Mouse (Mus musculus) retina, embryonic 14.5 days (tissue): Measurements from ENCODE around the gene Cd3e.
"Not testable (repeated sequence)": the region's sequence is repeated elsewhere in the genome, so short reads cannot be mapped to it uniquely, and the experiment has no call there.

Experiments used
- DNase-seq: peaks from one replicate; pipeline ENCODE4 v3.0.0-alpha.2; 2015; ENCODE audit warnings: low spot score

Gene Cd3e

DNA sequence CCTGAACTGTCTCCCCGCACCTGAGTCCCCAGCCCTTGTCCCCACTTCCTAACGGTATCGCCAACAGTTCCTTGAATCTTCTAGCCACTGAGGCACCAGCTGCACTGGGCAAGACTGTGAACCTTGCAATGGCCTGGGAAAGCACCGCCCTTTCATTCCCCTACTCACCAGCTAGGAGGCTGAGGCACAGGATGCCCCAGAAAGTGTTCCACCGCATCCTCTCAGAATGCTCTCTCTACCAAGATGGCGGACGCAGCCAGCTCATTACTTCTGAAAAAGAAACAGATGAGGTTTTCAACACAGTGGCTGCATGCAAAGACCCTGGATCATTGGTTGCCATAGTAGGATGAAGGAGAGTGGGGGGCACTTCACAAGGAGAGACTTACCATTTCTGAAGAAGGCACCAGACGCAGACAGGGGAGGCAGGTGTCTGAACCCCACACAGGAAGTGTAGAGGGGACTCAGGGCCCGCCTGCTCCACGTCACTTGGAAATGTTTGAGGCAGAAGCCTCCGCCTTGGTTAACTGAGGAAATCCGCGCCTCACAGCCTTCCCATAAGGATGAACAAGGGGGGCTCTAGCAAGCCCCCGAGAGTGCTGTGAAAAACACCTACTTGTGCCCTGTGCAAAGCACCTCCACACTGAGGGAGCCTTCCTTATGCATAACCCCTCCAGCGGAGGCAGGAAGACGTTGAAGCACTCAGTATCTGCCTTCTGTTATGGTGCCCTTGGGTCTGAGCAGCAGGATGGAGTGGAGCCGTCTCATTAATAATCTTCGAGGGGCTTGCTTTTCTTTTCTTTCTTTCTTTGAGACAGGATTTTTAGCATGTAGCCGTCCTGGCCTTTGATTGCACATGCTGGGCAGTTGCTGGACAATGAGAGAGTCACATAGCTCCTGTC is at the start of gene Cd3e:
TSS of gene Cd3e (minus strand) at position 448 of the 899 bp plus-strand sequence.
- no peak for DNase-seq

- DNase-seq: no peak
Observed at GRCm38 (mm10) chr9:45058304-45058940, 49.0 kb upstream of the Cd3e start.

GRCm38 (mm10) chr9:45055082-45055713 is 45.8 kb upstream of the Cd3e start, which contains the start of gene Mpzl3:
Gene Mpzl3, plus strand, starts transcription at chr9:45055186.
- peak; percentile 94 for DNase-seq

DNA sequence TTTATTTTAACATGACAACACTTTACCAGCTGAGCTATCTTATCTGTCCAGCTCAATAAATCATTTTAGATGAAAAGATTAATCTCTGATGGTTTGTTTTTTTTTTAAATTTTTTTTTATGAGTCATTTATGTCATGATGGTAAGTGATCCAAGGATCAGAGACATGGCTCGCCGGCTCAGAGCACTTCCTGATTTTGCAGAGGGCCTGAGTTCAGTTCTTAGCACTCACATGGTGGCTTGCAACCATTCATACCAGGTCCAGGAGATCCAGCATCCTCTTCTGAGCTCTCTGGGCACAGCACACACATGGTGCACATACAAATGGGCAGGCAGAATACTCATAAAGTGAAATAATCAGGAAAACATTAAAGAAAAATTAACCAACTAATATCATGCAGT is 40.9 kb upstream of the Cd3e start:
- DNase-seq: no peak

- no peak for DNase-seq
Observed at GRCm38 (mm10) chr9:45049731-45050130, 40.3 kb upstream of the Cd3e start.

DNA sequence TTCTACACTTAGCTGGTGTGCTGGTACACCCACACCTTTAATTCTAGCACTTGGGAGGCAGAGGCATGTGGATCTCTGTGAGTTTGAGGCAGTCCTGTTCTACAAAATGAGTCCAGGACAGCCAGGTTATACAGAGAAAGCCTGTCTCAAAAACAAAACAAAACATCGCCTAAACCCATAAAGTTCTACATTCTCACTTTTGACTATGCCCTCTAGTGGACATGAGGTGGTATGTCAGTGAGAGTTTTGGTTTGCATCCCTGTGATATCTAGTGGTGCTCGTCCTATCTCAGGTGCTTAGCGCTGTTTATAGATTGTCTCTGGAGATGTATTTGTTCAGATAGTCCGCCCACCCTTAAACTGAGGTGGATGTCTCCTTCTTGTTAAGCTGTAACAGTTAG is 39.1 kb upstream of the Cd3e start:
- DNase-seq: peak; percentile 69

DNA sequence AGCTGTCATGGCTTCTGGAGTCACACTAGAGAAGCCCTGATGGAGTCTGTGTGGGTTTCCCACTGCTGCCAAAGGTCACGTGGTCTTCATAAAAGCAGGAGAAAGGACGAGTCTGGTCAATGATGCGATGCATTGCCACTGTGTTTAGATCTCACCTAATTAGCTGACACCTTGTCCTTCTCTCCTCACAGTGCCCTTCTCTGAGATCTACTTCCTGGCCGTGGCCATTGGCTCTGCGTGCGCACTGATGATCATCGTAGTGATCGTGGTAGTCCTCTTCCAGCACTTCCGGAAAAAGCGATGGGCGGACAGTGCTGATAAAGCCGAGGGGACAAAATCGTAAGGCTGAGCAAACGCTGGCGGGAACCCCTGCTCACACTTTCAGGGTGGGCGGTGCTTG is 37.5 kb upstream of the Cd3e start:
- no peak for DNase-seq

GRCm38 (mm10) chr9:45042947-45043346 is 33.5 kb upstream of the Cd3e start:
- DNase-seq: no peak

DNA sequence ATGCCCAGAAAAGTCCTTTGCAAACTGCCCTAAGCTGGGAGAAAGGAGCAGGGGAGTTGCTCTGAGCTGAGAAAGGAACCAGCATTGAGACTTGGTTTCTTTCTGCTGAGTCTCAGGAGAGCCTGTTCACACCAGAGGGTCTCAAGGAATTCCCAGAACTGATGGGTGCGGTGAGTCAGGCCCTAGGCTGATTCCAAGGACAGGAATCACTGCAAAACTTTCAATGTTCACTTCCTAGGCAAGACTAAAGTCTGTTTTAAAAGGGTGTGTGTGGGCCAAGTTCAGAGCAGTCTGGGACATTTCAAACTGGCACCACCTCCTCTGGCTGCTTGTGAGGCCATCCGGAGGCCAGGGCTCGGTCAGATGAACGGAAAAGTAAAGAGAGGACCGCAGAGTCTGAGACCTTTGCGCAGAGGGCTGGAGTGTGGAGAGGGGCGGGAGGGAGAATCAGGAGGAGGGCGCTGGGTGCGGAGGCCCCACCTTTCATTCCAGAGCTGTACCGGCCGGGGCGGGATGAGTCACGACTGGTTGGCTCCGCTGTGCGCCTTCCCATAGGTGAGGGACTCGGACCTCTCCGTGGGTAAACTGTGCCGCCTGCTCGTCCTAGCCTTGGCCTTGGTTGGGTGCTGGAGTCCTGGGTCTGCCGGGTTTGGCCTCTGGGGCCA is 32.8 kb upstream of the Cd3e start:
- no peak for DNase-seq

DNA sequence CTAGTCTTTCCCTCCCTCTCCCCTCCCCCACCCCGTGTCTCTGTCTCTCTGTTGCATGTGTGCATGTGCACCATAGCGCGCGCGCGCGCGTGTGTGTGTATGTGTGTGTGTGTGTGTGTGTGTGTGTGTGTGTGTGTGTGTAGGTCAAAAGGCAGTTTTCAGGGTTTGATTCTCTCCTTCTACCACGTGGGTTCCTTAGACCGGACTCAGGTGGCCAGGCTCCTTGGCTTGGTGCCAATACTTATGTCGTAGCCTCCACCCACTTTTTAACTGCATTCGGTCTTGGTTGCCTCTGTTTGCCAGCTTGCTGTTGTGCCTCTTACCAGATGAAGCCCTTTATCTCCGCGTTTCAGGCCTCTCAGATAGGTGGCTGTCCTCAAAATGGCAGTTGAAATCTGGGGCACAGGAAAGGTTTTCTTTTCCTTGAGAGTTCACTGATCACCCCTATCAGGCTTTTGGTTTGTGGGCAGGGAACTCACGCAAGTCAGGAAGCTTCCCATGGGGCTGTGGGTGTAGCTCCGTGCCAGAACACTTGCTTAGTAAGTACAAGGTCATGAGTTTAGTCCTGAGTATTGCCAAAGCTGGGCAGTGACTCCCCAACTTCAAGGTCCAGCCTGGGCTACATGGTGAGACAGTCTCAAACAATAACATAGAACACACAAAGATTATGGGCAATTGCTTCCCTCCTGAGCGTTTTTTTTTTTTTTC is 31.9 kb upstream of the Cd3e start:
- DNase-seq: no peak

GRCm38 (mm10) chr9:45040066-45040845 is 30.8 kb upstream of the Cd3e start:
- DNase-seq: no peak

DNA sequence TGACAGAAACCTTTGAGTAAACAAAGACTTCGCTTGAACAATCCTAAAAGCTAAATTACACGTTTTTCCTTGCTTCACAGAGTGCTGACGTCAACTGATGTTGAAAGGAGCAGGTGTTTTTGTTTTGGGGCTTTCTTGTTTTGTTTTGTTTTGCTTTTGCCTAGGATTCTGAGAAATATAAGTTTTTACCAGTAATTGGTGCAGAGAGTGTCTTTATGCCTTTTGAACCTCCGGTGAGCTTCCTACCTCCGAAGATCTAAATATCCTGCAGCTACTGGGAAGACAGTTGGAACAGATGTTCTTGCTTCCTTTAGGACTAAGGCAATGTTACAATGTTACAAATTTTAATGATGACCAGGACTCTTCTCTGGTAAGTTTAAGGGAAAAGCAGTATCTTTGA is 30.1 kb upstream of the Cd3e start, which contains the start of gene Mpzl2:
TSS of gene Mpzl2 (plus strand) at position 301 of the 400 bp plus-strand sequence.
- no peak for DNase-seq

- not testable (repeated sequence) for DNase-seq
Observed at GRCm38 (mm10) chr9:45037803-45038202, 28.4 kb upstream of the Cd3e start.

DNA sequence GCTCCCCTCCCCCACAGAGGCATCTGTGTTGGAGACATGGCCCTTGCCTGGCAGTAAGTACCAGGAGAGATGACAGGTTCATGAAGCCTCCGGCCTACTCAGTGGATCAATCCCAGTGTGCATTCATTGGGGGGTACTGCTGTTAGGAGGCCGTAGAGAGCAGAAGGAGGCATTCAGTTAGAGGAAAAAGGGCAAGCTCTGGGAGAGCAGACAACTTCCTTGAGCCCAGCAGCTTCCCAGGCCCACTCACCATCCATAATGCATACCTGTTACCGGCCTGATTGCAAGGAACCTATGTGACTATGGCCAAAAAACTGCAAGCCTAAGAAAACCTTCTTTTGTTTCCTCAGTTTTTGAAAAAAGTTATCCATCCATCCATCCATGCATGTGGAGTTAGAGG is 25.1 kb upstream of the Cd3e start:
- no peak for DNase-seq

DNA sequence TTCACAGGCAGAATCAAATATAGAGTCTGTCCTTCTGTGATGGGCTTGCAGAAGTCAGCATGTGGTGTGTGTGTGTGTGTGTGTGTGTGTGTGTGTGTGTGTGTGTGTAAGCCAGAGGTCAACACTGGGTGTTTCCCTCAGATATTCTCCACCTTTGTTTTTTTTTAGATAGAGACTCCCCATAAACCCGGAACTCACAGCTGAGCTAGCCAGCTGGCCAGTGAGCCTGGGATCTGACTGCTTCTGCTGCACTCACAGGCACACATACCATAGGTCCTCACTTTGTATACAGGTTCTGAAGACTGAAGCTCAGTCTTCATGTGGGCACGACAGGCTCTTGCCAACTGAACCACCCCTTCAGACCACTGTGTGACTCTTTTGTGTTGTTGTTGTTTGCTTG is 22.8 kb upstream of the Cd3e start:
- no peak for DNase-seq

GRCm38 (mm10) chr9:45030341-45030740 is 20.9 kb upstream of the Cd3e start:
- DNase-seq: no peak

DNA sequence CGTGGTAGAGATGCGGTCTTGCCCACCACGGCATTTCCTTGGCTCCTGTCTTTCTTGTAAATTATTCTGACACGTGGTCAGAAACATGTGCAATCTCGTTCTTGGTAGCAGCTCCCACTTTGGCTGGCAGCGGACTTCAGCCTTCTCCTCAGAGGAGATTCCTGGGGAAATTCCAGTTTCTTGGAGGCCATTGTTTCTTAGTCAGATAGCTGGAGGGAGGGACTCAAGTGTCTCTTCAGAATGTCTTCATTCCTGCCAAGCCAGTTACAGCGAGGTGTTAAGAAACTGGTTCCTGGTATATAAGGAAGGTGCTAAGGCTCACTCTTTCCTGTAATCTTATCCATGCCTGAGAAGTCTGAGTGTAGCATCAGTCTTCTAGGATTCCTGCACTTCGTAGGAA is 17.9 kb upstream of the Cd3e start:
- DNase-seq: no peak

DNA sequence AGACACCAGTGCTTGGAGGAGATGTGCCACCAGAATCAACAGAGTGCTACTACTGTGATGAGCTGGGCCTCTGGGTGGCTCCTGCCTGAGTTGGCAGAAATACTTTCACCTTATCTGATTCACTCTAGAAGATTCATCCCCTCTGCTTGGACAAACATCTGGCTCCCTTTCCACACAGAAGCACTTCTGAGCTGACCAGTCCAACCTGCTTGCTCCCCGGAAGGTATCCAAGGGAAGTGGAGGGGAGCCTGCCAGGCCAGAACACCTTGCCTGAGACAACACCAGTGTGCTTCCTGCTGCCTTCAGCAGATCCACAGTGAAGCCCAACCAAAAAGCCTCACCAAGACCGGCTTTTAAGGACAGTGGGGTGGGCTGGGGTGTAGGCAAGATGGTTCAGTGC is 14.8 kb upstream of the Cd3e start:
- no peak for DNase-seq

GRCm38 (mm10) chr9:45023638-45024037 is 14.2 kb upstream of the Cd3e start:
- no peak for DNase-seq

DNA sequence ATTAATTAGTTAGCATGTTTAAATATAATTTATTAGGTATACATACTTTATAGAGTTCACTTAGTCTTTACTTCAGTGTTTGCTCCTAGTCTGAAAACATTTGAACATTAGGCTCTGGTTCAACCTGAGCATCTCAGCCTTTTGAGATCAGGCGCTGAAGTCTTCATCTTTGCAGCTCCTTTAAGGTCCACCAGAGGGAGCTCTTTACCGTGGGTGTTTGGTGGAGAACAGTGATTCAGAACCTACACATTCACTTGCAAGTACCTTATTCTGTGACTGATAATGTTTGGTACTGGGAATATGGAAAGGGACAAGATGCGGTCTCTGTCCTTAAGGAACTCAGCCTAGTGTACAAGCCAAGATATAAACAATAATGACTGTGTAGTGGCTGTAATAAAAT is 13.4 kb upstream of the Cd3e start:
- DNase-seq: peak; percentile 81

DNA sequence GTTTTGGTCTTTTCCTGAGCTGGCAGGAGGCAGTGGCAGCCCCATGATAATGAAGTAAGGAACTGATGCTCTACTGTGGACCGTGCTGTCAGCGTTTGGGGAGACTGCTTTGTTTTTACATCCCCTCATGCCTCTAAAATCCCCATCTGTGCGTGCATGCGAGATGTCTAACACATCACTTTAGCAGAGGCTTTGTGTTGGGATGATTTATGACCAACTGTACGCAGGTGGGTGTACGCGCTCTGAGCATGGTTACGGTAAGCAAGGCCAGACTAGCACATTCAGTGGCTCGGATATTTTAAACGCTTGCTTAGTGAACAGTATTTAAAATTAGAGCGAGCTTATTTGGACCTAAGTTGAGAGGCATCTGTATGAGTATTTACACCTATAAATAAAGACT is 8.6 kb upstream of the Cd3e start:
- no peak for DNase-seq
